Mouse (Mus musculus): ENCODE measurements around the gene Gprc6a. TPM values are rescaled to one million over a fixed set of nuclear protein-coding genes. Genes with fewer than 3 reads are reported as not detected.

Gprc6a gene
- polyA plus RNA-seq, 1 experiment from 2014 or later, result not detected

- Histone ChIP-seq H3K4me1 (replicated peaks; ENCODE audit: control insufficient read depth, insufficient read depth, low read length) (no peaks in the 10 kb centered on the region), H3K4me3 (replicated peaks; ENCODE audit: low read length) (no peak overlapping the region), H3K27ac (ENCODE audit: low read length) (no peak overlapping the region), H3K27me3 (replicated peaks; ENCODE audit: control insufficient read depth, insufficient read depth, low read length) (no peaks in the 10 kb centered on the region), H3K9me3 (ENCODE audit: control insufficient read depth, low read length) (no peaks in the 10 kb centered on the region), H3K4me2 (ENCODE audit: low read length) (no peak overlapping the region), H3K36me3 (ENCODE audit: control insufficient read depth, insufficient read depth) (no peaks in the 10 kb centered on the region), H3K9ac (replicated peaks; ENCODE audit: low read depth, low read length) (no peak overlapping the region)
- no peak for ATAC-seq
- 64% methylated on average over 7 of the region's 7 CpGs for WGBS
These were observed 11.1 kb downstream of the Gprc6a start for GRCm38 (mm10) chr10:51620126-51620525.

- 45% methylated on average over 2 of the region's 2 CpGs for WGBS
- H3K36me3 ChIP-seq (ENCODE audit: control insufficient read depth, insufficient read depth), result no peaks in the 10 kb centered on the region
- peak; percentile 73 for ATAC-seq
These were observed 12.7 kb downstream of the Gprc6a start for GRCm38 (mm10) chr10:51618538-51618937.

GRCm38 (mm10) chr10:51614826-51615590, 16.3 kb downstream of the Gprc6a start:
- no peaks in the 10 kb centered on the region for H3K9me3 ChIP-seq (ENCODE audit: control insufficient read depth, low read length)
- no peaks in the 10 kb centered on the region for H3K4me1 ChIP-seq (replicated peaks; ENCODE audit: control insufficient read depth, insufficient read depth, low read length)
- no peak overlapping the region for H3K9ac ChIP-seq (replicated peaks; ENCODE audit: low read depth, low read length)
- no peaks in the 10 kb centered on the region for H3K36me3 ChIP-seq (ENCODE audit: control insufficient read depth, insufficient read depth)
- H3K27me3 ChIP-seq (replicated peaks; ENCODE audit: control insufficient read depth, insufficient read depth, low read length), result no peaks in the 10 kb centered on the region
- ATAC-seq, result no peak
- no peak overlapping the region for H3K4me2 ChIP-seq (ENCODE audit: low read length)
- H3K27ac ChIP-seq (ENCODE audit: low read length), result no peak overlapping the region
- 77% methylated on average over 11 of the region's 11 CpGs for WGBS
- no peak overlapping the region for H3K4me3 ChIP-seq (replicated peaks; ENCODE audit: low read length)

More at GRCm38 (mm10) chr10:51618538-51618937, 12.7 kb downstream of the Gprc6a start:
- H3K4me3 ChIP-seq (replicated peaks; ENCODE audit: low read length), result no peak overlapping the region
- no peak overlapping the region for H3K9ac ChIP-seq (replicated peaks; ENCODE audit: low read depth, low read length)
- no peaks in the 10 kb centered on the region for H3K4me1 ChIP-seq (replicated peaks; ENCODE audit: control insufficient read depth, insufficient read depth, low read length)
- no peak overlapping the region for H3K4me2 ChIP-seq (ENCODE audit: low read length)
- no peaks in the 10 kb centered on the region for H3K27me3 ChIP-seq (replicated peaks; ENCODE audit: control insufficient read depth, insufficient read depth, low read length)
- H3K27ac ChIP-seq (ENCODE audit: low read length), result no peak overlapping the region; the same call in 1 of the 2 replicates
- no peaks in the 10 kb centered on the region for H3K9me3 ChIP-seq (ENCODE audit: control insufficient read depth, low read length)

- H3K4me1 ChIP-seq (replicated peaks; ENCODE audit: control insufficient read depth, insufficient read depth, low read length), result no peaks in the 10 kb centered on the region
- no peaks in the 10 kb centered on the region for H3K9me3 ChIP-seq (ENCODE audit: control insufficient read depth, low read length)
- no peaks in the 10 kb centered on the region for H3K27me3 ChIP-seq (replicated peaks; ENCODE audit: control insufficient read depth, insufficient read depth, low read length)
- H3K36me3 ChIP-seq (ENCODE audit: control insufficient read depth, insufficient read depth), result no peaks in the 10 kb centered on the region
- H3K9ac ChIP-seq (replicated peaks; ENCODE audit: low read depth, low read length), result no peak overlapping the region
- H3K27ac ChIP-seq (ENCODE audit: low read length), result no peak overlapping the region
- no peak for ATAC-seq
- WGBS, result 76% methylated on average over 3 of the region's 3 CpGs
- H3K4me3 ChIP-seq (replicated peaks; ENCODE audit: low read length), result no peak overlapping the region
- H3K4me2 ChIP-seq (ENCODE audit: low read length), result no peak overlapping the region
These were observed 17.8 kb downstream of the Gprc6a start for GRCm38 (mm10) chr10:51613421-51613820.

- Histone ChIP-seq H3K4me2 (ENCODE audit: low read length) (no peak overlapping the region), H3K4me3 (replicated peaks; ENCODE audit: low read length) (no peak overlapping the region), H3K9me3 (ENCODE audit: control insufficient read depth, low read length) (no peaks in the 10 kb centered on the region), H3K36me3 (ENCODE audit: control insufficient read depth, insufficient read depth) (no peaks in the 10 kb centered on the region), H3K4me1 (replicated peaks; ENCODE audit: control insufficient read depth, insufficient read depth, low read length) (no peaks in the 10 kb centered on the region), H3K27ac (ENCODE audit: low read length) (no peak overlapping the region), H3K9ac (replicated peaks; ENCODE audit: low read depth, low read length) (no peak overlapping the region), H3K27me3 (replicated peaks; ENCODE audit: control insufficient read depth, insufficient read depth, low read length) (no peaks in the 10 kb centered on the region)
- 86% methylated on average over 9 of the region's 9 CpGs for WGBS
- no peak for ATAC-seq
These were observed 19.1 kb downstream of the Gprc6a start for GRCm38 (mm10) chr10:51611969-51612682.

GRCm38 (mm10) chr10:51609741-51610425, 21.4 kb downstream of the Gprc6a start:
- ATAC-seq, result no peak
- no peak overlapping the region for H3K4me2 ChIP-seq (ENCODE audit: low read length)

GRCm38 (mm10) chr10:51596928-51597635, 34.2 kb downstream of the Gprc6a start:
- Histone ChIP-seq H3K27ac (ENCODE audit: low read length) (no peak overlapping the region), H3K9me3 (ENCODE audit: control insufficient read depth, low read length) (no peaks in the 10 kb centered on the region), H3K4me2 (ENCODE audit: low read length) (no peak overlapping the region), H3K27me3 (replicated peaks; ENCODE audit: control insufficient read depth, insufficient read depth, low read length) (no peaks in the 10 kb centered on the region), H3K36me3 (ENCODE audit: control insufficient read depth, insufficient read depth) (no peaks in the 10 kb centered on the region), H3K4me1 (replicated peaks; ENCODE audit: control insufficient read depth, insufficient read depth, low read length) (no peaks in the 10 kb centered on the region), H3K4me3 (replicated peaks; ENCODE audit: low read length) (no peak overlapping the region), H3K9ac (replicated peaks; ENCODE audit: low read depth, low read length) (no peak overlapping the region)
- ATAC-seq, result no peak
- WGBS, result 83% methylated on average over 9 of the region's 9 CpGs

More at GRCm38 (mm10) chr10:51609741-51610425, 21.4 kb downstream of the Gprc6a start:
- 79% methylated on average over 4 of the region's 4 CpGs for WGBS
- no peak overlapping the region for H3K27ac ChIP-seq (ENCODE audit: low read length)
- no peak overlapping the region for H3K4me3 ChIP-seq (replicated peaks; ENCODE audit: low read length)
- H3K4me1 ChIP-seq (replicated peaks; ENCODE audit: control insufficient read depth, insufficient read depth, low read length), result no peaks in the 10 kb centered on the region
- no peaks in the 10 kb centered on the region for H3K9me3 ChIP-seq (ENCODE audit: control insufficient read depth, low read length)
- no peaks in the 10 kb centered on the region for H3K36me3 ChIP-seq (ENCODE audit: control insufficient read depth, insufficient read depth)
- no peaks in the 10 kb centered on the region for H3K27me3 ChIP-seq (replicated peaks; ENCODE audit: control insufficient read depth, insufficient read depth, low read length)
- no peak overlapping the region for H3K9ac ChIP-seq (replicated peaks; ENCODE audit: low read depth, low read length)

GRCm38 (mm10) chr10:51595001-51595931, 36.0 kb downstream of the Gprc6a start:
- 40% methylated on average over 10 of the region's 10 CpGs for WGBS
- no peaks in the 10 kb centered on the region for H3K9me3 ChIP-seq (ENCODE audit: control insufficient read depth, low read length)

More at GRCm38 (mm10) chr10:51595001-51595931, 36.0 kb downstream of the Gprc6a start:
- Histone ChIP-seq H3K27ac (ENCODE audit: low read length) (no peak overlapping the region), H3K27me3 (replicated peaks; ENCODE audit: control insufficient read depth, insufficient read depth, low read length) (no peaks in the 10 kb centered on the region), H3K4me2 (ENCODE audit: low read length) (no peak overlapping the region), H3K4me1 (replicated peaks; ENCODE audit: control insufficient read depth, insufficient read depth, low read length) (no peaks in the 10 kb centered on the region), H3K4me3 (replicated peaks; ENCODE audit: low read length) (no peak overlapping the region), H3K9ac (replicated peaks; ENCODE audit: low read depth, low read length) (no peak overlapping the region), H3K36me3 (ENCODE audit: control insufficient read depth, insufficient read depth) (no peaks in the 10 kb centered on the region)
- ATAC-seq, result peak; percentile 68
